Mouse (Mus musculus): ENCODE measurements around the gene 0610010F05Rik. TPM values are rescaled to one million over a fixed set of nuclear protein-coding genes. Genes with fewer than 3 reads are reported as not detected.

Gene 0610010F05Rik
- 4.1 to 7.3 TPM (median 5.6 TPM) in 4 replicates for total RNA-seq (2023)

DNA sequence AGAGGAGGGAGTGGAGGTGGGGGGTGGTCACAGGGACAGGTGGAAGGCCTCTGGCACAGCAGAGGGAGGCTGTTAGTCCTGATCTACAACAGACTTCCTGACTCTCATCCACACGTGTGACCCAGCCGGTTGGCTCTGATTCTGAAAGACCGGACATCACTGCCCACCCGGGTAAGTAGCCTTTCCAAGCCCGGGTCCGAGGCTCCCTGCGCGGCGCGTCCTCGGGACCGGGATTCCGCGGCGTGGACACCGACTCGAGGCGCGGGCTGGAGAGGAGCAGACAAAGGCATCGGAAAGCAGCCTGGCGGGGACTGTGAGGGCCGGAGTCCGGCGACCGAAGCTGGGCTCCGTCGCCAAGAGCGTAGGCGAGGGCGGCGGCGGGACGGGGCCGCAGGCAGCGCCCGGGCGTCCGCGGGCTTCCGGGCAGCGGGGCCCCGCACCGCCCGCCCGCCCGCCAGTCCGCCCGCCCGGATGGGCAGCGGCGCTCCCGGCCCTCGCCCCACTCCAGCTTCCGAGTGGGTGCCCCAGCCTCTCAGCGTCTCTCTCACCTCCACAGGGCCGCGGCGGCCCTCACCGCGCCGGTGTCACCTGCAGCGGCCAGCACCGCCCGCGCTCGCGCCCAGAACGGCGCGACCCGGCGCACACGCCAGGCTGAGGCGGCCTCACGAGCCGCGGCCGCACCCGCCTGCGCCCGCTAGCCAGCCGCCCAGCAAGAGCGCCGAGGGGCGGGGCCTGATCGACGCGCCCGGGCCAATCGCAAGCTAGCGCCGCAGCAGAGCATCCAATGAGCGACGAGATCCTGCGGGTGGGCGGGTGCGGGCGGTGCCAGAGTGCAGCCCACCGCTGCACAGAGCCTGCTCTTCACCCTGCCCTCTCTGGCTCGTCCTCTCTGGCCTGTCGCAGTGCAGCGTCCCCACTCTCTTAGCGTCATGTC lies at the start of gene 0610010F05Rik:
0610010F05Rik (minus strand) TSS at position 695 of the 934 bp plus-strand sequence.

DNA sequence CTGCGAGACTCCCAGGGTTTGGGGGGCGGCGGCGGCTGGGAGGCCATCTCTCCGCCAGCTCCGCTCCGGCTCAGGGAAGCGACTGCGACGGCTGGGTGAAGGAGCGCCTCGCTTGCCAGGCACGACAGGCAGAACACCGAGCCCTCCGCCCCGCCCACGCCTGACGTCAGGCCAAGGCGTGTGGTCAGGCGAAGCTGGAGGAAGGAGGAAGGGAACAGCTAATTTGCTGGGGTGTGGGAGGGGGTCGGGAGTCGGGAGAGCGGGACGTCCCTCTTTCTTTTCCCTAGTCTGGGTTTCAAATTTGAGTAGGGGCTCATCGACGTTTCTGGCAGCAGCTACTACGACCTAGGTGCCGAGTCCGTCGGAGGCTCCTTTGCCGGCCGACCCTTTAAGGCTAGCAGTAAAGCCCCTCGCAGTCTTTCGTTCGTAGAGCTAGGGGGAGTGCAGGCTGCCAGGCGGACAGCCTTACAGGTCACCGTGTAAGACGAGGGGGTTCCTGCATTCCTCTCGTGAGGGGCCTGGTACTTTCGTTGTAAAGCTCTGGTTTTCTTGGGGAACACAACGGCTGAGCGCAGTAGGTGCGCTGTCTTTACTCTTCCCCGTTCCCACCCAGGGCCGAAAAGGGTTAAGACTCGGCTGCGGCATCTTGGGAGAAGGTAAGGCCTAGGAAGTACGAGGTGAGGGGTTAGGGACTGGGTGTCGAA lies 32.5 kb upstream of the 0610010F05Rik start, which contains the start of gene Pex13:
Pex13 (minus strand) TSS at position 162 of the 704 bp plus-strand sequence.

DNA sequence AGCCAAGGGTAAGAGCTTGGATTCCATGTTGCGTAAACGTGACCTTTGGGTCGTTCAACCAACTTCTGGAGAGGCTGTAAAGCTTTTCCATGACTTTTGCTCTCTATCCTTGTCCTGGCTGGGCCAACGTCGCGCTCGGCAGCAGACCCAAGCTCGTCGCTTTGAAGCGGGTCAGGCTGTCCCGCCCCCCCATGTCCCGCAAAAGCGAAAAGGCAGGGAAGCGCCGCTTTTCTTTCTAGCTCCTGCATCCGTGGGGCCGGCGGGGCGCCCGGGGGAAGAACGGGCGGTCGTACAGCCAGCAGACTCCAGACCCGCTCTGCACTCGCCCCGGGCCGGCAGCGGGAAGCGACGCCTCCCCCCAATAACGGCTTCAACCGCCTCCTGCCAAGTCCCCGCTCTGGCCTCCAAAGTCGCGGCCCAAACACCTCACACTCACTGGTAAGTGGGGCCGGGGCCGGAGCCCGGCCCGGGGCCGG lies 31.9 kb upstream of the 0610010F05Rik start, which contains the start of gene Pus10:
Pus10 (plus strand) TSS at position 364 of the 476 bp plus-strand sequence.

DNA sequence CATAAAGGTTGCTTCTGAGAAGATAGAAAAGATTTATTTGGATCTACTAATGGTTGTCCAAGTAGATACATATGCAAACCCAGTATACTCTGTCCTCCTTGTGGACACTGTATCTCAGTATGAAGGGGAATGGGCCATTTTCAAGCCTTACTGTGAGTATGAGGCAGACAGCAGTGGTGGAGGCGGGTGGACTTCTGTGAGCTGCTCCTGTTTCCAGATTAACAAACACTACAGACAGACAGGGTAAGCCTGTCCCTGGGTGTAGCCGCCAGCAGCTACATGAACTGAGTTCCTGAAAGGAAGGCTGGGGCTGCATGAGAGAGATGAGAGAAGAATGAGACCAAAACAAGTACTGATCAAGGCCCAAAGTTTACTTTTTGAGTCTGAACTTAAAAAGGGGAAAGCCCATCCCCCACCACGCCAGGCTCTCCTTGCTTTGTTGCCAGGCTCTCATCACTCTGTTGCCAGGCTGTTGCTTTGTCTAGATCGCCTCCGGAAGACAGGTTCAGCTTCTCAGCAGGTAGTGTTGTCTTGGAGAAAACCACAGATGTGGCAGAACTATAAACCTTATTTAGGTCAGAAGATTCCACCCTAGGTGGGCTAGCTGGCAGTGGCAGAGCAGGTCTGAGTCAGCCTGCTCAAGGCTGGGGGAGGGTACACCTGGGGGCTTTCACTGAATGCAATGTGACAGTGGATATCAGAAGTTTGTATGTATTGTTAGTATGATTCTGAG lies 112.8 kb downstream of the 0610010F05Rik start, which contains the start of gene 1700093K21Rik:
1700093K21Rik (minus strand) TSS at position 683 of the 733 bp plus-strand sequence.

Other genes starting within 250 kb of the 0610010F05Rik start
- 56.1 to 67.1 TPM (median 59.1 TPM) in 4 replicates for gene Ahsa2, start 135.6 kb downstream of the 0610010F05Rik start, total RNA-seq (2023)
- gene 1700093K21Rik, start 112.5 kb downstream of the 0610010F05Rik start, total RNA-seq (2023), result not detected in 4 replicates
- 21.4 to 29.7 TPM (median 27.6 TPM) in 4 replicates for gene Pus10, start 32.0 kb upstream of the 0610010F05Rik start, total RNA-seq (2023)
- gene Pex13, start 32.3 kb upstream of the 0610010F05Rik start, total RNA-seq (2023), result 16.2 to 25.6 TPM (median 21.3 TPM) in 4 replicates
- 301 to 304 TPM (median 301 TPM) in 4 replicates for gene Rel, start 137.3 kb upstream of the 0610010F05Rik start, total RNA-seq (2023)

Measured in B cell, adult 62 days (primary cell).